Mouse (Mus musculus) myocyte (in vitro differentiated cells): ENCODE results near the gene Timm8a1. TPM values are rescaled to one million over a fixed set of nuclear protein-coding genes. Genes with fewer than 3 reads are reported as not detected.

Experiments used
- H3K27me3 ChIP-seq: one replicate; pipeline ENCODE4 v1.6.1; 2011; ENCODE audit not compliant: control insufficient read depth, insufficient read depth, insufficient read length
- H3K36me3 ChIP-seq: one replicate; pipeline ENCODE4 v1.6.1; 2011; ENCODE audit not compliant: control insufficient read depth, insufficient read depth
- H3K4me2 ChIP-seq: one replicate; pipeline ENCODE4 v1.6.1; 2011; ENCODE audit warnings: low read depth, control low read depth
- H3K4me3 ChIP-seq: one replicate; pipeline ENCODE4 v1.5.1; 2011; ENCODE audit warnings: mild to moderate bottlenecking, control low read depth, moderate library complexity
- H3K79me2 ChIP-seq: one replicate; pipeline ENCODE4 v1.6.1; 2011; ENCODE audit not compliant: control insufficient read depth, insufficient read depth
- H3ac ChIP-seq: one replicate; pipeline ENCODE4 v1.6.1; 2011; ENCODE audit not compliant: control insufficient read depth, insufficient read length
- CEBPB ChIP-seq: IDR thresholded peaks from 2 replicates; pipeline ENCODE4 v1.6.1; 2011; ENCODE audit warnings: mild to moderate bottlenecking, moderate library complexity; ENCODE audit not compliant: poor library complexity, insufficient read depth, severe bottlenecking
- E2F4 ChIP-seq: IDR thresholded peaks from one replicate; pipeline ENCODE4 v1.6.1; 2011; ENCODE audit warnings: mild to moderate bottlenecking, control low read depth, moderate library complexity; ENCODE audit not compliant: insufficient read depth
- MAX ChIP-seq: IDR thresholded peaks from one replicate; pipeline ENCODE4 v1.6.1; 2011; ENCODE audit warnings: low read depth, mild to moderate bottlenecking, control low read depth
- MYOD1 ChIP-seq, 3 experiments: IDR thresholded peaks; one replicate each; pipeline ENCODE4 v1.6.1; 2011; ENCODE audit warnings: control low read depth in 2 of 3, low read depth in 2 of 3, mild to moderate bottlenecking in 2 of 3, moderate library complexity in 1 of 3; ENCODE audit not compliant: insufficient read length in 2 of 3, control insufficient read depth in 1 of 3
- MYOG ChIP-seq, 3 experiments: IDR thresholded peaks; one replicate each; pipeline ENCODE4 v1.6.1; 2011; ENCODE audit warnings: control low read depth in 2 of 3, low read depth in 2 of 3, mild to moderate bottlenecking in 2 of 3; ENCODE audit not compliant: insufficient read length in 2 of 3, control insufficient read depth in 1 of 3, insufficient read depth in 1 of 3
- POLR2A ChIP-seq: IDR thresholded peaks from one replicate; pipeline ENCODE4 v1.6.1; 2011; ENCODE audit warnings: low read depth, mild to moderate bottlenecking, control low read depth, moderate library complexity; ENCODE audit not compliant: insufficient read length
- POLR2AphosphoS2 ChIP-seq: IDR thresholded peaks from one replicate; pipeline ENCODE4 v1.6.1; 2011; ENCODE audit warnings: low read depth, control low read depth; ENCODE audit not compliant: insufficient read length
- REST ChIP-seq: IDR thresholded peaks from one replicate; pipeline ENCODE4 v1.6.1; 2011; ENCODE audit warnings: mild to moderate bottlenecking, control low read depth, moderate library complexity; ENCODE audit not compliant: insufficient read depth, insufficient read length
- SRF ChIP-seq: IDR thresholded peaks from one replicate; pipeline ENCODE4 v1.6.1; 2011; ENCODE audit warnings: low read depth; ENCODE audit not compliant: control insufficient read depth, insufficient read length
- TCF12 ChIP-seq: IDR thresholded peaks from one replicate; pipeline ENCODE4 v1.6.1; 2011; ENCODE audit warnings: mild to moderate bottlenecking, control low read depth; ENCODE audit not compliant: poor library complexity, insufficient read depth, severe bottlenecking
- TCF3 ChIP-seq: IDR thresholded peaks from one replicate; pipeline ENCODE4 v1.6.1; 2011; ENCODE audit warnings: low read depth, control low read depth; ENCODE audit not compliant: insufficient read length
- USF1 ChIP-seq: IDR thresholded peaks from one replicate; pipeline ENCODE4 v1.6.1; 2011; ENCODE audit warnings: low read depth, mild to moderate bottlenecking, control low read depth, moderate library complexity
- polyA plus RNA-seq: library from polyadenylated mRNA; unstranded; fragments of >200 nt; fragmentation: generic; extraction: Trizol; gene quantifications from one replicate; pipeline ENCODE4 v1.2.1, GENCODE M21; 2012; ENCODE audit warnings: missing spikeins

Timm8a1 gene
- polyA plus RNA-seq, 1 experiment, result 24.1 TPM

- no peaks in the 10 kb centered on the region for H3K36me3 ChIP-seq
- TF ChIP-seq USF1, result no peak
- no peak for TF ChIP-seq CEBPB
- no peaks in the 10 kb centered on the region for H3K27me3 ChIP-seq
- no peak overlapping the region for H3K4me3 ChIP-seq
- H3K79me2 ChIP-seq, result no peaks in the 10 kb centered on the region
- H3ac ChIP-seq, result no peak overlapping the region
- H3K4me2 ChIP-seq, result no peak overlapping the region
These were observed 32.2 kb downstream of the Timm8a1 start for GRCm38 (mm10) chrX:134509473-134509872.

- Histone ChIP-seq H3ac (no peak overlapping the region), H3K4me3 (no peak overlapping the region), H3K79me2 (no peaks in the 10 kb centered on the region), H3K36me3 (no peaks in the 10 kb centered on the region), H3K27me3 (no peaks in the 10 kb centered on the region), H3K4me2 (no peak overlapping the region)
- no peak for TF ChIP-seq MYOG (IDR thresholded peaks at IDR 0.05; ENCODE audit: control insufficient read depth in 1 of 3, insufficient read depth in 1 of 3, insufficient read length in 2 of 3, low read depth in 2 of 3)
- no peak for TF ChIP-seq POLR2AphosphoS2
- no peak for TF ChIP-seq USF1
- TF ChIP-seq E2F4, result no peak
- no peak for TF ChIP-seq SRF
- no peak for TF ChIP-seq TCF12
- no peak for TF ChIP-seq MYOD1 (IDR thresholded peaks at IDR 0.05; ENCODE audit: control insufficient read depth in 1 of 3, insufficient read length in 2 of 3, low read depth in 2 of 3)
- no peak for TF ChIP-seq MAX
- TF ChIP-seq CEBPB, result no peak
- TF ChIP-seq TCF3, result no peak
- TF ChIP-seq POLR2A, result no peak
- TF ChIP-seq REST, result no peak
These were observed 33.7 kb downstream of the Timm8a1 start for GRCm38 (mm10) chrX:134507977-134508376.

- Histone ChIP-seq H3K4me3 (no peak overlapping the region), H3K4me2 (no peak overlapping the region)
- no peak for TF ChIP-seq SRF
- no peak for TF ChIP-seq CEBPB
- TF ChIP-seq TCF3, result no peak
- no peak for TF ChIP-seq POLR2AphosphoS2
These were observed 41.0 kb downstream of the Timm8a1 start for GRCm38 (mm10) chrX:134500651-134501050.

More at GRCm38 (mm10) chrX:134500651-134501050, 41.0 kb downstream of the Timm8a1 start:
- Histone ChIP-seq H3ac (no peak overlapping the region), H3K27me3 (no peaks in the 10 kb centered on the region), H3K79me2 (no peaks in the 10 kb centered on the region), H3K36me3 (no peaks in the 10 kb centered on the region)

Other genes with a start within 250 kb of the Timm8a1 start
- 0.61 TPM for gene Tmem35a, start 246.6 kb downstream of the Timm8a1 start, polyA plus RNA-seq
- gene Cenpi, start 233.8 kb downstream of the Timm8a1 start, polyA plus RNA-seq, result 3.5 TPM
- gene Drp2, start 137.3 kb downstream of the Timm8a1 start, polyA plus RNA-seq, result 8.0 TPM
- gene Taf7l, start 65.4 kb downstream of the Timm8a1 start, polyA plus RNA-seq, result 0.41 TPM
- gene Btk, start 41.7 kb upstream of the Timm8a1 start, polyA plus RNA-seq, result not detected
- 1,272 TPM for gene Rpl36a, start 43.8 kb upstream of the Timm8a1 start, polyA plus RNA-seq
- 6.2 TPM for gene Gla, start 59.3 kb upstream of the Timm8a1 start, polyA plus RNA-seq
- 24.6 TPM for gene Hnrnph2, start 59.3 kb upstream of the Timm8a1 start, polyA plus RNA-seq
- gene Armcx4, start 144.7 kb upstream of the Timm8a1 start, polyA plus RNA-seq, result 4.0 TPM
- 6.0 TPM for gene Armcx1, start 176.1 kb upstream of the Timm8a1 start, polyA plus RNA-seq
- 6.7 TPM for gene Armcx6, start 209.6 kb upstream of the Timm8a1 start, polyA plus RNA-seq
- 24.2 TPM for gene Armcx3, start 214.7 kb upstream of the Timm8a1 start, polyA plus RNA-seq